Mouse (Mus musculus) midbrain, embryonic 11.5 days (tissue): Measurements from ENCODE around the gene Nomo1. TPM values are rescaled to one million over a fixed set of nuclear protein-coding genes. Genes with fewer than 3 reads are reported as not detected.

Experiments
- ATAC-seq: fragments of 200-750 bp; cut with Nextera tagmentation; 2 replicates; pipeline ENCODE4 v1.8.0; 2017; ENCODE audit warnings: moderate TSS enrichment, moderate library complexity; ENCODE audit not compliant: low FRiP score
- DNase-seq: peaks from one replicate; pipeline ENCODE4 v3.0.0; 2015; ENCODE audit warnings: low spot score; ENCODE audit errors: missing footprints
- H3K27ac ChIP-seq: fragments of 300-500 bp; sonication (generic); 2 replicates; pipeline ENCODE4 v1.5.1; 2014; ENCODE audit warnings: low read depth, low read length
- H3K27me3 ChIP-seq: fragments of 300-500 bp; sonication (generic); 2 replicates; pipeline ENCODE4 v1.6.1; 2014; ENCODE audit warnings: mild to moderate bottlenecking, low read length, moderate library complexity, mixed read lengths; ENCODE audit not compliant: control insufficient read depth, insufficient read depth
- H3K36me3 ChIP-seq: fragments of 300-500 bp; sonication (generic); 2 replicates; pipeline ENCODE4 v1.6.1; 2014; ENCODE audit warnings: mild to moderate bottlenecking, low read length, moderate library complexity, mixed read lengths; ENCODE audit not compliant: control insufficient read depth, insufficient read depth
- H3K4me1 ChIP-seq: fragments of 300-500 bp; sonication (generic); 2 replicates; pipeline ENCODE4 v1.6.1; 2014; ENCODE audit warnings: low read length; ENCODE audit not compliant: control insufficient read depth, insufficient read depth
- H3K4me2 ChIP-seq: fragments of 300-500 bp; sonication (generic); 2 replicates; pipeline ENCODE4 v1.6.1; 2014; ENCODE audit warnings: mild to moderate bottlenecking, moderate library complexity
- H3K4me3 ChIP-seq: fragments of 300-500 bp; sonication (generic); 2 replicates; pipeline ENCODE4 v1.5.1; 2014; ENCODE audit warnings: low read depth, low read length
- H3K9ac ChIP-seq: fragments of 300-500 bp; sonication (generic); 2 replicates; pipeline ENCODE4 v1.6.1; 2014; ENCODE audit warnings: low read length
- H3K9me3 ChIP-seq: fragments of 300-500 bp; sonication (generic); 2 replicates; pipeline ENCODE4 v1.6.1; 2016; ENCODE audit warnings: low read length; ENCODE audit not compliant: control insufficient read depth
- WGBS: fragments of 180-500 bp; shearing (Covaris S2); extraction: QIAGEN DNeasy Blood & Tissue Kit; methylation state at CpG from one replicate; pipeline ENCODE4 v1.1.7; 2014; 5-methylcytosine and 5-hydroxymethylcytosine counted together
- polyA plus RNA-seq: library from polyadenylated mRNA; unstranded; fragments of >200 nt; fragmentation: Nextera tagmentation; extraction: Ambion mirVana; gene quantifications from 2 replicates; pipeline ENCODE4 v1.2.1, GENCODE M21; 2014

Gene Nomo1
- polyA plus RNA-seq, 1 experiment from 2014 or later, result 13.9 TPM

- no peak for ATAC-seq
- peaks cover 2% of the 10 kb centered on the region; the same call in 1 of the 2 replicates for H3K4me1 ChIP-seq
- no peak overlapping the region for H3K4me3 ChIP-seq
- no peak overlapping the region for H3K27ac ChIP-seq
- no peaks in the 10 kb centered on the region for H3K36me3 ChIP-seq
- H3K9me3 ChIP-seq, result no peaks in the 10 kb centered on the region
- no peaks in the 10 kb centered on the region for H3K27me3 ChIP-seq
- no peak for DNase-seq
- 92% methylated on average over 16 of the region's 16 CpGs for WGBS
- H3K9ac ChIP-seq, result no peak overlapping the region
- no peak overlapping the region for H3K4me2 ChIP-seq
Observed at GRCm38 (mm10) chr7:46117035-46117434, 83.5 kb downstream of the Nomo1 start.

GRCm38 (mm10) chr7:46122964-46123363 is 89.5 kb downstream of the Nomo1 start:
- H3K4me2 ChIP-seq, result no peak overlapping the region
- no peaks in the 10 kb centered on the region for H3K36me3 ChIP-seq
- ATAC-seq (peak; percentile 79), DNase-seq (no peak)
- H3K4me1 ChIP-seq, result no peaks in the 10 kb centered on the region
- no peak overlapping the region for H3K4me3 ChIP-seq
- no peak overlapping the region for H3K27ac ChIP-seq
- H3K9me3 ChIP-seq, result no peaks in the 10 kb centered on the region
- WGBS, result 75% methylated on average over 4 of the region's 4 CpGs
- H3K27me3 ChIP-seq, result no peaks in the 10 kb centered on the region
- H3K9ac ChIP-seq, result no peak overlapping the region

GRCm38 (mm10) chr7:46124460-46124859 is 91.0 kb downstream of the Nomo1 start:
- 76% methylated on average over 6 of the region's 6 CpGs for WGBS
- no peak overlapping the region for H3K4me3 ChIP-seq
- ATAC-seq (no peak), DNase-seq (no peak)
- no peak overlapping the region for H3K27ac ChIP-seq
- H3K4me2 ChIP-seq, result no peak overlapping the region
- no peaks in the 10 kb centered on the region for H3K9me3 ChIP-seq
- no peaks in the 10 kb centered on the region for H3K36me3 ChIP-seq
- no peak overlapping the region for H3K9ac ChIP-seq
- H3K4me1 ChIP-seq, result no peaks in the 10 kb centered on the region
- H3K27me3 ChIP-seq, result no peaks in the 10 kb centered on the region

GRCm38 (mm10) chr7:46125340-46125739 is 91.8 kb downstream of the Nomo1 start:
- no peak for ATAC-seq
- 81% methylated on average over 11 of the region's 11 CpGs for WGBS

GRCm38 (mm10) chr7:46128196-46128595 is 94.7 kb downstream of the Nomo1 start:
- H3K4me1 ChIP-seq, result peaks cover 2% of the 10 kb centered on the region; the same call in 1 of the 2 replicates
- no peaks in the 10 kb centered on the region; the same call in 1 of the 2 replicates for H3K27me3 ChIP-seq
- H3K9me3 ChIP-seq, result no peaks in the 10 kb centered on the region
- no peak overlapping the region for H3K4me2 ChIP-seq
- no peak overlapping the region for H3K27ac ChIP-seq
- H3K36me3 ChIP-seq, result no peaks in the 10 kb centered on the region
- no peak overlapping the region for H3K4me3 ChIP-seq
- H3K9ac ChIP-seq, result no peak overlapping the region
- DNase-seq, result no peak
- ATAC-seq, result 0 out of 2 replicates have a peak, but pooled peaks have one; percentile 58
- WGBS, result 64% methylated on average over 7 of the region's 7 CpGs

More at GRCm38 (mm10) chr7:46125340-46125739, 91.8 kb downstream of the Nomo1 start:
- H3K9me3 ChIP-seq, result no peaks in the 10 kb centered on the region
- no peak overlapping the region for H3K27ac ChIP-seq
- no peaks in the 10 kb centered on the region; the same call in 1 of the 2 replicates for H3K27me3 ChIP-seq
- no peak for DNase-seq
- no peak overlapping the region for H3K4me3 ChIP-seq
- H3K4me2 ChIP-seq, result no peak overlapping the region
- H3K36me3 ChIP-seq, result no peaks in the 10 kb centered on the region
- H3K9ac ChIP-seq, result no peak overlapping the region
- no peaks in the 10 kb centered on the region for H3K4me1 ChIP-seq

- no peak overlapping the region for H3K4me3 ChIP-seq
- ATAC-seq (no peak), DNase-seq (no peak)
- no peaks in the 10 kb centered on the region; the same call in 1 of the 2 replicates for H3K27me3 ChIP-seq
- H3K9me3 ChIP-seq, result no peaks in the 10 kb centered on the region
- no peaks in the 10 kb centered on the region for H3K36me3 ChIP-seq
- peaks cover 2% of the 10 kb centered on the region; the same call in 1 of the 2 replicates for H3K4me1 ChIP-seq
- H3K9ac ChIP-seq, result no peak overlapping the region
- H3K27ac ChIP-seq, result no peak overlapping the region
- no peak overlapping the region for H3K4me2 ChIP-seq
- 53% methylated on average over 7 of the region's 7 CpGs for WGBS
Observed at GRCm38 (mm10) chr7:46129463-46130179, 96.1 kb downstream of the Nomo1 start.

GRCm38 (mm10) chr7:46130723-46131122 is 97.2 kb downstream of the Nomo1 start:
- H3K4me2 ChIP-seq, result no peak overlapping the region
- ATAC-seq (no peak), DNase-seq (no peak)
- no peaks in the 10 kb centered on the region for H3K9me3 ChIP-seq
- WGBS, result 81% methylated on average over 7 of the region's 7 CpGs
- H3K36me3 ChIP-seq, result no peaks in the 10 kb centered on the region
- H3K4me3 ChIP-seq, result no peak overlapping the region
- H3K27ac ChIP-seq, result no peak overlapping the region
- H3K4me1 ChIP-seq, result peaks cover 2% of the 10 kb centered on the region; the same call in 1 of the 2 replicates
- no peak overlapping the region for H3K9ac ChIP-seq
- no peaks in the 10 kb centered on the region; the same call in 1 of the 2 replicates for H3K27me3 ChIP-seq

GRCm38 (mm10) chr7:46131266-46131665 is 97.8 kb downstream of the Nomo1 start:
- 18% methylated on average over 3 of the region's 3 CpGs for WGBS
- Histone ChIP-seq H3K27ac (no peak overlapping the region), H3K27me3 (no peaks in the 10 kb centered on the region; the same call in 1 of the 2 replicates), H3K9me3 (no peaks in the 10 kb centered on the region), H3K4me2 (no peak overlapping the region), H3K4me1 (peaks cover 2% of the 10 kb centered on the region; the same call in 1 of the 2 replicates), H3K36me3 (no peaks in the 10 kb centered on the region), H3K4me3 (no peak overlapping the region), H3K9ac (no peak overlapping the region)
- ATAC-seq (peak; percentile 38; the same call in 1 of the 2 replicates), DNase-seq (no peak)

GRCm38 (mm10) chr7:46131806-46132205 is 98.3 kb downstream of the Nomo1 start:
- Histone ChIP-seq H3K9ac (no peak overlapping the region), H3K27ac (no peak overlapping the region), H3K4me3 (no peak overlapping the region), H3K27me3 (no peaks in the 10 kb centered on the region; the same call in 1 of the 2 replicates), H3K9me3 (no peaks in the 10 kb centered on the region), H3K36me3 (no peaks in the 10 kb centered on the region), H3K4me1 (peaks cover 2% of the 10 kb centered on the region; the same call in 1 of the 2 replicates), H3K4me2 (no peak overlapping the region)
- DNase-seq, result no peak
- no peak for ATAC-seq
- 76% methylated on average over 8 of the region's 8 CpGs for WGBS
